Mouse (Mus musculus) splenic B cell, adult 2 months (primary cell): ENCODE data around the gene Nup133.

ENCODE experiments used
- DNase-seq: peaks from one replicate; pipeline ENCODE4 v3.0.0-alpha.2; 2011; ENCODE audit warnings: low read depth, low spot score
- H3K27me3 ChIP-seq: 2 replicates; pipeline ENCODE4 v1.6.1; 2012; ENCODE audit warnings: mild to moderate bottlenecking, low read length, moderate library complexity, mixed read lengths; ENCODE audit not compliant: control insufficient read depth, poor library complexity, insufficient read depth, severe bottlenecking
- H3K36me3 ChIP-seq: 2 replicates; pipeline ENCODE4 v1.6.1; 2012; ENCODE audit warnings: mild to moderate bottlenecking, low read length, moderate library complexity, mixed read lengths; ENCODE audit not compliant: control insufficient read depth, poor library complexity, insufficient read depth, severe bottlenecking

Nup133 gene

DNA sequence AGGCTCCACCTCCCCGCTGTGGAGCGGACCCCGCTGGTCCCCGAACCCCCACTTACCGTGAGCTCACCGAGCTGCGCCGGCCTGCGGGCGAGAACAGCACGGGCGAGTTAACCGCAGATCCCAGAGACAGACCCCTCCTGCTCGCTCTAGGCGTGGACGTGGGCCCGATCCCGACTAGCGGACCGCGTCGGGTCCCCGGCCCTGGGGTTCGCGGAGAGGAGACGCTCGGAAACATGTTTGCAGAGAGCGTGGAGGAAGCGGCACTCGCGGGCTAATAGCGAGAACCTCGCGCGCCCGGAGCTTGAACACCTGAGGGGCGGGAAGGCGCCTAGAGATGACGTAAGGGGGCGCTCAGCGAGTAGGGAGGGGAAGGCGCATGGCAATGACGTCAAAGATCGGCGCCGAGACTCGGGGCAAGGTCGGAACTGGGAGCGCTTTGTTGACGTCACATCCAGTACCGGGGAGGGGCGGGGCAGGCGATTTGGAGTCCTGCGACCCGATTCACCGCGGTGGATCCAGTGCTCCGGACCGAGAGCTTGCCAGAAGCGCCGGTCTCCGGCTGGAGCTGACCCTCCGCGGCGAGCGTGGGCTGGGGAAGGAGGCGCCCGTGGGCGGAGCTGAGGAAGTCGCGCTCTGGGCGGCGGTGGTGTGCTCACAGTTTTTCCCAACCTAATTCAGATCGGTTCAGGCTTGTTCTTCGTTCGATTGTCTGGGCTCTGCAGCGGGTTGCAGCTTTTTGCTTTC, at the start of gene Nup133:
Gene Nup133 (minus strand): TSS at position 324 of the 744 bp plus-strand sequence.
- Histone ChIP-seq H3K36me3 (peaks cover under 1% of the 10 kb centered on the region; the same call in 1 of the 2 replicates), H3K27me3 (no peaks in the 10 kb centered on the region)
- DNase-seq, result peak; percentile 100

GRCm38 (mm10) chr8:123993997-123994396, 44.9 kb upstream of the Nup133 start:
- no peak for DNase-seq
- no peaks in the 10 kb centered on the region for H3K27me3 ChIP-seq
- H3K36me3 ChIP-seq, result peaks cover 6% of the 10 kb centered on the region

- H3K36me3 ChIP-seq, result peaks cover 6% of the 10 kb centered on the region
- DNase-seq, result no peak
- no peaks in the 10 kb centered on the region for H3K27me3 ChIP-seq
Observed at GRCm38 (mm10) chr8:123993597-123993996, 44.5 kb upstream of the Nup133 start.

- Histone ChIP-seq H3K27me3 (no peaks in the 10 kb centered on the region), H3K36me3 (peaks cover 6% of the 10 kb centered on the region)
- DNase-seq, result peak; percentile 42
Observed at GRCm38 (mm10) chr8:123992587-123992986, 43.5 kb upstream of the Nup133 start.

DNA sequence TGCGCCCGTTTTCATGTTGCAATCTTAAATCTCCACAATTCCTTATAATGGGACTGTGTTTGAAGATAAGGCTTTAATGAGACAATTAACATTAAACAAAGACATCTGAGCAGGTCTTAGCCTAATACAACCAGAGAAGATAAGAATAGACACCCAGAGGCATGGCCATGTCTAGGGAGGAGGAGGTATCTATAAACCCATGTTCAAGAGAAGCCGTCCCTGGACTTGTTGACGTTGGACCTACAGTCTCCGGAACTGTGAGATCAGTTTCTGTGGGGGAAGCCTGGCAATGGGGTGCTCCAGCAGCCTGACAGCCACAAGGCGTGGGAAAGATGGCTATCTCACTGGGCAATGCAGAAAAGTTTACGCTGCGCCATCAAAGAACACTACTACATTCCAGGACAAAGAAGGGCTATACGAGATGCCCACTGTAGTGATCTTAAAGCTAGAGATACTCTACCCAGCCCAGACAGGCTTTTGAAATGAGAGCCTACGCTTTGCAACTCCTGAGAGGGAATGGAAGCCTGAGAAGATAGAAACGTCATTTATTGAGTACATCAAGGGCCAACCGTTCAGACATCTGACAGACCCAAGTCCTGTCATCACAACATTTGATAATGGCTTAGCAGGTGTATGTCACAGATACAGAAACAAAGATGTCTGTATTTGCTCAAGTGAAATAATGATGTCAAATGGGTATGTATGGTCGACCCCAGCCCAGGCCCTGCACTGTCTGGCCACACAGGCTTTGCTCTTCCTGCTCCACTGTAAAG, 41.4 kb upstream of the Nup133 start:
- DNase-seq, result no peak
- Histone ChIP-seq H3K27me3 (no peaks in the 10 kb centered on the region), H3K36me3 (peaks cover 2% of the 10 kb centered on the region)

DNA sequence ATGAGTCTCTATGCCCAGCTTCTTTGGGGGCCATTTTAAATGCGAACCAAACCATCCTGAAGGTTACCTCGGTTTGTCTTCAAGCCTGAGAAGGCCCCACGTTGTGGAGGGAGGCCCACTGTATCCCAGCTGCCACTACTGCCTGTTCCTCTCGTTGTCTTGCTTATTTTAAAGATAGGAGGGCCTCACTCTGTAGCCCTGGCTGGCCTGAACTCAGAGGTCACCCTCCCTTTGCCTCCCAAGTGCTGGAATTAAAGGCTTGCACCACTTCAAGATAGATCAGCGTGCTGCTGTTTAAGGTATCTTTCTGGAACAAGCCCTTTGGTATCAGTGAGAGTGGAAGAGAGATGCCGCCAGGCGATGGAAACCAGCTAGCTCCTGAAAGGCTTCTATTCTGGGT, 40.1 kb upstream of the Nup133 start:
- Histone ChIP-seq H3K36me3 (no peaks in the 10 kb centered on the region), H3K27me3 (no peaks in the 10 kb centered on the region)
- no peak for DNase-seq

GRCm38 (mm10) chr8:123988605-123989038, 39.6 kb upstream of the Nup133 start:
- Histone ChIP-seq H3K27me3 (no peaks in the 10 kb centered on the region), H3K36me3 (no peaks in the 10 kb centered on the region)
- no peak for DNase-seq

DNA sequence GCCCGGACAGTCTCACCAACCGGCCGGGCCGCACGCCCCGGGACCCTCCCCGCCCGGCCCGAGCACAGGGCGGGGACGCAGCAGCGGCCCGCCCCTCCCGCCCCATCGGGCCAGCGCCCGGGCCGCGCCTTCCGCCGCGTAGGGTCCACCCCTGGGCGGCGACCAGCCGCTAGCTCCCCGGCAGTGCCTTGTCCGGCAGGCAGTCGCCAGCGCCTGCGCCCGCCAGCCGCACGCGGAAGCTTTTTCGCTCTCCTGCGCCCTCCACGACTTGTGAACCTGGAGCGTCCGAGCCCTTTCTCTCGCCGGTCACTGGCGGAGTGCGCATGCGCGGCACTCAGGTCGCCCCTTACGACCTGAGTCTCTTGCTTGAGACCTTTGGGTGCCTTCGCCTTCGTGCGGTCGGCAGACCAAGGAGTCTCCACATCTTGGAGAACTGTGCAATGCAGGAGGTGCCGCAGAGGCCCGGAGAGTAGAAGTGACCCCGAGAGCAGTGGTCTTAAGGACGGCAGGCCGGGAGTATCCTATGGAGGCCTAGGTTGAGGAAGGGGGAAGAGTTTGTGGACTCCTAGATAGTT, 33.8 kb upstream of the Nup133 start, which contains the start of gene Abcb10:
Gene Abcb10 (minus strand): TSS at position 297 of the 575 bp plus-strand sequence.
- peak; percentile 85 for DNase-seq
- no peaks in the 10 kb centered on the region for H3K36me3 ChIP-seq
- H3K27me3 ChIP-seq, result no peaks in the 10 kb centered on the region

DNA sequence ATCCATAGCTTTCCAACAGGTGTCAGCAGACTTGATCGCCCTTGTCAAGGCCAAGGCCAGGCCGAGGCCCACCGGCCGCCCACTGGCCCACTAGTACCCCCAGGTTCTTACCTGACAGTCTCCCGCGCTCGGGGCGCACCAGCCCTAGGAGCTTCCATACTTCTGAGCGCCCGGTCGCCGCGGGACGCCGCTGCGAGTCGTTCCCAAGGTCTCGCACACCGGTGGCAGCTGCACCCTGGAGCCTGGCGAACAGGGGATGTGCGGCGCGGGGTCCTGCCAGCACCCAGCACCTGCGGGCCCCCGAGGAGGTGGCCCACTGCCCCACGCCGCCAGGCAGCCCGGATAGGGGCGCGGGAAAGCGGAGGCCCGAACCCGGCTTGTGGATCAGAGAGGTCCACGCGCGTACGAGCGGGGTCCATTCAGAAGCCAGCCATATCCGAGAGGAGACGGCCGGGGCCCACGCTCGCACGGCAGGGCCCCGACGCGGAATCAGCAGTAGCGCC, 33.3 kb upstream of the Nup133 start:
- H3K36me3 ChIP-seq, result no peaks in the 10 kb centered on the region
- no peak for DNase-seq
- H3K27me3 ChIP-seq, result no peaks in the 10 kb centered on the region

GRCm38 (mm10) chr8:123981674-123982073, 32.6 kb upstream of the Nup133 start:
- H3K27me3 ChIP-seq, result no peaks in the 10 kb centered on the region
- H3K36me3 ChIP-seq, result no peaks in the 10 kb centered on the region
- DNase-seq, result no peak

- no peaks in the 10 kb centered on the region for H3K36me3 ChIP-seq
- DNase-seq, result no peak
- H3K27me3 ChIP-seq, result no peaks in the 10 kb centered on the region
Observed at GRCm38 (mm10) chr8:123980239-123980638, 31.2 kb upstream of the Nup133 start.

DNA sequence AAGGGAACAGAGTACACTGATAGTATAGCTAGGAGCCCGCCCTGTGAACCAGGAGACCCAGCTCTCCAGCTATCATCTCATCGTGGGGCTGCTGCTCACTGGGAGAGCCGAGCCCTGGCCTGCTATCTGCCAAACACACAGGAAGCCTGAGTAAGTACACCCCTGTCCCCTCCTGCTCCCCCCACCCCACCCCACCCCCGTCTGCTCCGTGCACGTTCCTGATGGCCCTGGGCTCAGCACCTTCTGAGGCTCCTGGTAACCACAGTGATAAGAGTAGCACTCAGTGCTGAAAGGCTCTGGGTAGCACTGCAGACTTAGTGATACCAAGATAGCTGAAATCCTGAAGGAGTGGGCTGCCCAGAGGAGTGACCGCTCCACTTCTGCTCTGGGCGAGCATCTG, 29.9 kb upstream of the Nup133 start:
- Histone ChIP-seq H3K36me3 (no peaks in the 10 kb centered on the region), H3K27me3 (no peaks in the 10 kb centered on the region)
- no peak for DNase-seq

GRCm38 (mm10) chr8:123978166-123978838, 29.2 kb upstream of the Nup133 start:
- H3K36me3 ChIP-seq, result no peaks in the 10 kb centered on the region
- DNase-seq, result no peak
- H3K27me3 ChIP-seq, result no peaks in the 10 kb centered on the region

DNA sequence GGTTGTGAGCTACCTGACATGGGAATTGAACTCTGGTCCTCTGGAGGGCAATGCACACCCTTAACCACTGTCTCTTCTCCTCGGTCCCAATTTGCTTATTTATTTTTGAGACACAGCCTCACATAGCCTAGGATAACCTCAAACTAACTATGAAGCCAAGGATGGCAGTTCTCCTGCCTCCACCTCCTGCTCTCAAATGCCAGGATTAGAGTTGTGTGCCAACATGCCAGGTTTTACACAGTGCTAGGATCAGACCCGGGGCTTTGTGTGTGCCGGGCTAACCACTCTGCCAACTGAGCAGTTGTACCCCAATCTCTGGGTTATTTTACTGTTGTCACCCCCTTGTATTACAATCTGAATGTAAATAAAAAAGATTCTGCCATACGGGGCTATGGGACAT, 28.4 kb upstream of the Nup133 start:
- Histone ChIP-seq H3K36me3 (no peaks in the 10 kb centered on the region), H3K27me3 (no peaks in the 10 kb centered on the region)
- DNase-seq, result no peak
